Mouse (Mus musculus): ENCODE measurements around the gene Ercc2. TPM values are rescaled to one million over a fixed set of nuclear protein-coding genes. Genes with fewer than 3 reads are reported as not detected.
A peak's percentile ranks its signal among the peaks of the same experiment; 100 is the strongest.

Ercc2 gene
- polyA plus RNA-seq, 1 experiment = 4.4 TPM

- Histone ChIP-seq H3K27ac (replicated peaks; ENCODE audit: low read depth, low read length) (peak overlapping the region; percentile 100), H3K4me1 (ENCODE audit: control insufficient read depth, insufficient read depth, insufficient read length, low read length) (peaks cover 12% of the 10 kb centered on the region), H3K4me3 (ENCODE audit: insufficient read depth, low read depth, low read length) (peak overlapping the region; percentile 63)
Observed at GRCm38 (mm10) chr7:19350221-19350620, 31.6 kb upstream of the Ercc2 start.

GRCm38 (mm10) chr7:19354991-19355390 lies 26.8 kb upstream of the Ercc2 start:
- H3K4me1 ChIP-seq (ENCODE audit: control insufficient read depth, insufficient read depth, insufficient read length, low read length) = peaks cover 3% of the 10 kb centered on the region; the same call in 1 of the 2 replicates
- H3K4me3 ChIP-seq (ENCODE audit: insufficient read depth, low read depth, low read length) = no peak overlapping the region
- H3K27ac ChIP-seq (replicated peaks; ENCODE audit: low read depth, low read length) = no peak overlapping the region

GRCm38 (mm10) chr7:19356311-19356710 lies 25.5 kb upstream of the Ercc2 start:
- H3K4me3 ChIP-seq (ENCODE audit: insufficient read depth, low read depth, low read length) = no peak overlapping the region
- H3K27ac ChIP-seq (replicated peaks; ENCODE audit: low read depth, low read length) = no peak overlapping the region
- no peaks in the 10 kb centered on the region for H3K4me1 ChIP-seq (ENCODE audit: control insufficient read depth, insufficient read depth, insufficient read length, low read length)

GRCm38 (mm10) chr7:19357381-19358375 lies 24.1 kb upstream of the Ercc2 start:
- peak overlapping the region; percentile 43; the same call in 1 of the 2 replicates for H3K4me3 ChIP-seq (ENCODE audit: insufficient read depth, low read depth, low read length)
- H3K4me1 ChIP-seq (ENCODE audit: control insufficient read depth, insufficient read depth, insufficient read length, low read length) = no peaks in the 10 kb centered on the region
- H3K27ac ChIP-seq (replicated peaks; ENCODE audit: low read depth, low read length) = no peak overlapping the region

- H3K4me3 ChIP-seq (ENCODE audit: insufficient read depth, low read depth, low read length) = peak overlapping the region; percentile 43
- no peak overlapping the region for H3K27ac ChIP-seq (replicated peaks; ENCODE audit: low read depth, low read length)
Observed at GRCm38 (mm10) chr7:19358634-19359033, 23.2 kb upstream of the Ercc2 start.

GRCm38 (mm10) chr7:19359299-19359891 lies 22.4 kb upstream of the Ercc2 start, which contains the start of the genes Cd3eap and Ppp1r13l:
Gene Cd3eap, minus strand, starts transcription at chr7:19359483.
Gene Ppp1r13l, plus strand, starts transcription at chr7:19359749.
- peak within 1 kb of the TSS; percentile 86 for H3K4me3 ChIP-seq (ENCODE audit: insufficient read depth, low read depth, low read length)
- peak within 1 kb of the TSS; percentile 92 for H3K27ac ChIP-seq (replicated peaks; ENCODE audit: low read depth, low read length)
- peaks cover 6% of the 10 kb centered on the region; the same call in 1 of the 2 replicates for H3K4me1 ChIP-seq (ENCODE audit: control insufficient read depth, insufficient read depth, insufficient read length, low read length)

More at GRCm38 (mm10) chr7:19358634-19359033, 23.2 kb upstream of the Ercc2 start:
- H3K4me1 ChIP-seq (ENCODE audit: control insufficient read depth, insufficient read depth, insufficient read length, low read length) = peaks cover 4% of the 10 kb centered on the region; the same call in 1 of the 2 replicates

GRCm38 (mm10) chr7:19359892-19360641 lies 21.7 kb upstream of the Ercc2 start:
- peaks cover 6% of the 10 kb centered on the region; the same call in 1 of the 2 replicates for H3K4me1 ChIP-seq (ENCODE audit: control insufficient read depth, insufficient read depth, insufficient read length, low read length)
- peak overlapping the region; percentile 86 for H3K4me3 ChIP-seq (ENCODE audit: insufficient read depth, low read depth, low read length)
- H3K27ac ChIP-seq (replicated peaks; ENCODE audit: low read depth, low read length) = peak overlapping the region; percentile 52

GRCm38 (mm10) chr7:19360944-19361343 lies 20.9 kb upstream of the Ercc2 start:
- H3K4me3 ChIP-seq (ENCODE audit: insufficient read depth, low read depth, low read length) = peak overlapping the region; percentile 86
- H3K4me1 ChIP-seq (ENCODE audit: control insufficient read depth, insufficient read depth, insufficient read length, low read length) = peaks cover 6% of the 10 kb centered on the region; the same call in 1 of the 2 replicates
- peak overlapping the region; percentile 95 for H3K27ac ChIP-seq (replicated peaks; ENCODE audit: low read depth, low read length)

- Histone ChIP-seq H3K4me3 (ENCODE audit: insufficient read depth, low read depth, low read length) (peak overlapping the region; percentile 86), H3K4me1 (ENCODE audit: control insufficient read depth, insufficient read depth, insufficient read length, low read length) (peaks cover 6% of the 10 kb centered on the region; the same call in 1 of the 2 replicates), H3K27ac (replicated peaks; ENCODE audit: low read depth, low read length) (peak overlapping the region; percentile 95)
Observed at GRCm38 (mm10) chr7:19361720-19362119, 20.1 kb upstream of the Ercc2 start.

- peak overlapping the region; percentile 86 for H3K4me3 ChIP-seq (ENCODE audit: insufficient read depth, low read depth, low read length)
- peaks cover 6% of the 10 kb centered on the region; the same call in 1 of the 2 replicates for H3K4me1 ChIP-seq (ENCODE audit: control insufficient read depth, insufficient read depth, insufficient read length, low read length)
- peak overlapping the region; percentile 95 for H3K27ac ChIP-seq (replicated peaks; ENCODE audit: low read depth, low read length)
Observed at GRCm38 (mm10) chr7:19362276-19362675, 19.5 kb upstream of the Ercc2 start.

- H3K27ac ChIP-seq (replicated peaks; ENCODE audit: low read depth, low read length) = peak overlapping the region; percentile 67
- peak overlapping the region; percentile 27 for H3K4me3 ChIP-seq (ENCODE audit: insufficient read depth, low read depth, low read length)
- H3K4me1 ChIP-seq (ENCODE audit: control insufficient read depth, insufficient read depth, insufficient read length, low read length) = peaks cover 6% of the 10 kb centered on the region; the same call in 1 of the 2 replicates
Observed at GRCm38 (mm10) chr7:19363881-19364280, 17.9 kb upstream of the Ercc2 start.

- 0 out of 2 replicates have a peak overlapping the region, but pooled peaks have one; percentile 36 for H3K27ac ChIP-seq (replicated peaks; ENCODE audit: low read depth, low read length)
- no peak overlapping the region for H3K4me3 ChIP-seq (ENCODE audit: insufficient read depth, low read depth, low read length)
- H3K4me1 ChIP-seq (ENCODE audit: control insufficient read depth, insufficient read depth, insufficient read length, low read length) = peaks cover 6% of the 10 kb centered on the region; the same call in 1 of the 2 replicates
Observed at GRCm38 (mm10) chr7:19365376-19365775, 16.4 kb upstream of the Ercc2 start.

- no peak overlapping the region for H3K27ac ChIP-seq (replicated peaks; ENCODE audit: low read depth, low read length)
- H3K4me3 ChIP-seq (ENCODE audit: insufficient read depth, low read depth, low read length) = no peak overlapping the region
- peaks cover 4% of the 10 kb centered on the region; the same call in 1 of the 2 replicates for H3K4me1 ChIP-seq (ENCODE audit: control insufficient read depth, insufficient read depth, insufficient read length, low read length)
Observed at GRCm38 (mm10) chr7:19368380-19368779, 13.4 kb upstream of the Ercc2 start.

GRCm38 (mm10) chr7:19369823-19370425 lies 11.9 kb upstream of the Ercc2 start:
- peak overlapping the region; percentile 35 for H3K4me3 ChIP-seq (ENCODE audit: insufficient read depth, low read depth, low read length)
- H3K27ac ChIP-seq (replicated peaks; ENCODE audit: low read depth, low read length) = no peak overlapping the region

More at GRCm38 (mm10) chr7:19369823-19370425, 11.9 kb upstream of the Ercc2 start:
- H3K4me1 ChIP-seq (ENCODE audit: control insufficient read depth, insufficient read depth, insufficient read length, low read length) = no peaks in the 10 kb centered on the region; the same call in 1 of the 2 replicates

Measured in brown adipose tissue, adult 24 weeks (tissue).